Mouse (Mus musculus) retina, postnatal 7 days (tissue): ENCODE measurements around the gene 6330409D20Rik.

Experiments used
- DNase-seq: peaks from one replicate; pipeline ENCODE4 v3.0.0-alpha.2; 2012; ENCODE audit warnings: low read depth, low spot score

6330409D20Rik gene

DNA sequence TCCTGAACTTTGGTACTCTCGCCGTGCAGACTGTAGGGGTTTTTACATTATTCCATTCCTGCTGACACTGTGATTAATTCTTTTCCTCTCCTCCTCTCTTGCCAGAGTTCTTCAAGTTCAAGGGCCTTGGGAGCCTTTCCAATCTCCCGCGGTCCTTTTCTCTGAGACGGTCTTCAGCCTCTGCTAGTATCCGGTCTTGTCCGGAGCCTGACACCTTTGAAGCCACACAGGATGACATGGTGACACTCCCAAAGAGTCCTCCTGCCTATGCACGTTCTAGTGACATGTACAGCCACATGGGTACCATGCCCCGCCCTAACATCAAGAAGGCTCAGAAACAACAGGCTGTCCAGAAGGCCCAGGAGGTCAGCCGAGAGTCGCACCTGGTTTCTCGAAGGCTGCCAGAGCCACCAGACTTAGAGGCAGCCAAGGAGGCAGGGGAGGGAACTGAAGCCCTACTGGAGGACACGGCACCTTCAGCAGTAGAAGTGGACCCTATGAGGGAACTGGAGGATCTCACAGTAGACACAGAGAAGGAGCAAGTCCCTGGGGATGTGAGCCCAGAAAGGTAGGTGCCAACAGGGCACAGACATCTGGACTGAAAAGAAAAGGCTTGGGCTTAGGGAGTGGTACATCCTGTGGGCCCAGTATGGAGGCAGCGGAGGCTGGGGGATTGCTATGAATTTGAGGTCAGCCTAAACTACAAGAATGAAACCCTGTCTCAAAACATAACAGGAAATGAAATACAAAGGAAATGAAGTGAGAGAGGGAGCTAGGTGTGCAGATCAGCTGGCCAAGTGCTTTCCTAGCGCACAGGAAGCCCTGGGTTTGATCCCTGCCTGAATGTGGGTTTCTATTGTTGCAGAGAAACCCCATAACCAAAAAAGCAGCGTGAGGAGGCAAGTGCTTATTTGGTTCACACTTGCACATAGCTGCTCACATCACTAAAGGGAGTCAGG lies 15.7 kb downstream of the 6330409D20Rik start:
- DNase-seq: no peak

DNA sequence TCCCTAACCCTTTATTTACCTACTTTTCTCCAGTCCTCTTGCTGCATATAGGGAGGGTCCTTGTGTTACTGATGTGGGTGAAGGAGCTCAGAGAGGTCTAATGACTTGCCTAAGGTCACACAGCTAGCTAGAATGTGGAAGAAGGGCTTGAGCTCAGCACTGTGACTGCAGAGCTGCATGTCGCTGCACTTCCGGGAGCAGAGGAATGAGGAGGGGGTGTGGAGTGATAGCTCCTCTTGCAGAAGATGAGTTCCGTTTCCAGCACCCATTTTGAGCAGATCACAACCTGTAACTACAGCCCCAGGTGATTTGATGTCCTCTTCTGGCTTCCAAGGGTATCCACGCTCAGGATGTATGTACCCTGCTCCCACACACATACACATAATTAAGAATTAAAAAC lies 16.7 kb downstream of the 6330409D20Rik start:
- no peak for DNase-seq

GRCm38 (mm10) chr2:32722581-32722980 lies 18.2 kb downstream of the 6330409D20Rik start:
- no peak for DNase-seq

DNA sequence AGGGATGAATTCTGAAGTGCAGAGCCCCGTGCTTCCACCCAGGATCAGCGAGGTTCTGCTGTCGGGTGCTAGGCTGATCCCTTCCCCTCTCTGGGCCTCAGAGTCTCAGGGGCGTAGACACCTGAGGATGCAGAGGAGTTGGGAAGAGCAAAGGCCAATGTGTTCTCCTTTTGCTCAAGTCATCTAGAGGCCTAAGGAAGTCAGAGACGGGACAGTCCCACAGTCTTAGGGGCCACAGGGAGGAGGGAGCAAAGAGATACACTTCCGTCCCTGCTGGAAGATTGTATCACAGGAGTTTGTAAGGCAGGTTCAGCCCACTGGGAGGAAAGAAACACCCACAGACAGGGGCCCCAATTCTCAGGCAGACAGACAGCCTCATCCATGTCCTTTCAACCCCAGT lies 18.8 kb downstream of the 6330409D20Rik start:
- no peak for DNase-seq

GRCm38 (mm10) chr2:32720681-32721229 lies 20.1 kb downstream of the 6330409D20Rik start, which contains the start of gene Sh2d3c:
Gene Sh2d3c (plus strand): TSS chr2:32721055.
- no peak for DNase-seq

DNA sequence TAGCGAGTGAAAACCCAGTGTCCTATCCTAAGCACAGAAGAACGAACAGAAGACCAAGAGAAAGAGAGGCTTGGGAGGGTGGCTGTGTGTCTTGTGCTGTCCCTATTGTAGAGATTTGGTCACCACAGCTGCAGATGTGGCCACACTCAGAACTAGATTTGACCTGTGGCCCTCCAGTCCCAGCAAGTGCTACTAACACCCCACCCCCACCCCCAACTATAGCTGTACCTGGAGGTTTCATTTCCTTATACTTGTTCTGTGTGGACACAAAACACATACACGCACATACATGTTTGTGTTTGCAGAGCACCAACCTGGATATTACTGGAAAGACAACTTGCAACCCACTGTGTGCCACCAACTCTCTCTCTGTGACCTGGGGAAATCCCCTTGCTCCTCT lies 20.8 kb downstream of the 6330409D20Rik start:
- DNase-seq: no peak

- DNase-seq: no peak
Measured at GRCm38 (mm10) chr2:32718761-32719160, 22.1 kb downstream of the 6330409D20Rik start.

DNA sequence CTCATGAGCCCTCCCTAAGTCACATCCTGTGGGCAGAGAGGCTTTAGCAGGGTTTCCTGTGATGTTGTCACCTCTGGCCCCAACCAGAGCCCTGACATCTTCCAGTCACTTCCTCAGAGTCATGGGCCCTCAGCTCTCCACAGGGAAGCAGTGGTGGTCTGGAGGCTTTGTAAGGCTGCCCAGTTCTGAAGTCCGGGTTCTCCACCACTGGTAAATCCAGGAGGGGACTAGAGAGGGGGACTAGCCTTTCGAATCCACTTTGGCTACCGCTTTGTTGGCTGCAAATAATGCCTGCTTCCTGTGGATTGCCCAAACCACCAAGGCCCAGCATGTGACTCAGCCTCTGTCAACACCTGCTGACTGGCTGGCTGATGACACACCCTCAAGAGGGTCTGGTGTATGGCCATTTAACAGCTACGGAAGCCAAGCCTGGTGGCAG lies 25.8 kb downstream of the 6330409D20Rik start:
- DNase-seq: no peak

- no peak for DNase-seq
Measured at GRCm38 (mm10) chr2:32714117-32714986, 26.5 kb downstream of the 6330409D20Rik start.

- DNase-seq: peak; percentile 89
Measured at GRCm38 (mm10) chr2:32712934-32713817, 27.6 kb downstream of the 6330409D20Rik start, which contains the start of gene Cdk9. Gene Cdk9 (minus strand): TSS chr2:32713076.

DNA sequence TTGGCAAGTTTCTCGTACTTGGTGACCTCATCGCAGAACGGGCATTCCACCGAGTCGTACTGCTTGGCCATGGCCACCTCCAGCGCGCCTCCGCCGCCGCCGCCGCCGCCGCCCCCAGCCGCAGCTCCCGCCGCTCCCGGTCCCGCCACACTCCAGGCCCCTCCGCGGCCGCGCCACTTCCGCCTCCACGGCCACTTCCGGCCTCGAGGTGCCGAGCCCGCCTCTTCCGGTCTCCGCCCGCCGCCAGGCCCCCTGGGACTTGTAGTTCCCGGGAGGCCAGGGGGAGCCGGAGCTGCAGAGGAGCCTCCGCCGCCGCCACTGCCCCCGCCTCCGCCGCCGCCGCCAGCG lies 28.3 kb downstream of the 6330409D20Rik start:
- peak; percentile 89 for DNase-seq

GRCm38 (mm10) chr2:32712108-32712551 lies 28.7 kb downstream of the 6330409D20Rik start:
- no peak for DNase-seq

DNA sequence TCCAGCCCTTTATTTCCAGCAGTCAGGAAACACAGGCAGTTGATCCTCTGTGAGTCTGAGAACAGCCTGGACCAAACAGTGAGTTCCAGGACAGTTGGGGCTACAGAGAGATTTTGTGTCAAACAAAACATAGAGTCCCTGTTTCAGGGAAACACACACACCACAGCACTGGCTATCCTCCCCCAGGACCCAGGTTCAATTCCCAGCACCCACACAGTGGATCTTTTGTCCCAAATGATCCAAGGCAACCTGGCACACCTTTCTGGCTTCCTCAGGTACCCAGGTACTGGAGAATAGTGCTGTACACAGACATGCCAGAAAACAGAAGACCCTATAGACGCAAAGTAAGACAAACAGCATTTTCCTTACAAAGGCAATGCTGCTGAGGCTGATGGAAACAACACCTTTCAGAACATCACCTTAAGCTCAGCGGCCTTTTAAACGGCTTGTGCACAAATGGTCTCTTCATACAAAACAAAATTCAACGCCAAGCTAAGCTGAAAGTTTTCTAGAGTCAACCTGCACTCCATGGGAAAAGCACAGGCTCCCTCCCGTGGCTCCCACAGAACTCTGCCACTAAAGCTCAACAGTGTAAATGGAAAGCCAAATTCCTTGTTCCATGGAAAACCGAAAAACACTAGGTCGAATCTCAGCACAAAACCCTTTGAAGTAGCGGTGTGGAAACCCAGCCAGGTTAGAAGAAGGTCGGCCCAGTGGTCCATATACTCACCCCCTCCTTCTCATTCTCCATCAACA lies 29.3 kb downstream of the 6330409D20Rik start:
- no peak for DNase-seq

DNA sequence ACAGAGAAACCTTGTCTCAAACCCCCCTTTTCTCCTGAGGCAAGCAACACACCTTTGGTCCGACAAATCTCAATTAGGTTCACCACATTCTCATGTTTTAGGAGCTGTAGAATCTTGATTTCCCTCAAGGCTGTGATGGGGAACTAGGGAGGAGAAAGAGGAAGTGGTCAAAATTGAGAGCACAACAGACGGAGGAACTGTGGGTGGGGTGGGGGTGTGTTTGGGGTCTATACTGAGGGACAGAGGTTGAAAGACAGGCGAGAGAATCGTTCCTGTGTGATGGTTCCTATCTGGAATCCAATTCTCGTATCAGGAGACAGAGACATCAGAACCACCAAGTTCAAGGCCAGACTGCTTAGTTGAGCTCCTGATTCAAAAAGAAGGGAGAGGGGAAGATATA lies 30.4 kb downstream of the 6330409D20Rik start:
- no peak for DNase-seq

DNA sequence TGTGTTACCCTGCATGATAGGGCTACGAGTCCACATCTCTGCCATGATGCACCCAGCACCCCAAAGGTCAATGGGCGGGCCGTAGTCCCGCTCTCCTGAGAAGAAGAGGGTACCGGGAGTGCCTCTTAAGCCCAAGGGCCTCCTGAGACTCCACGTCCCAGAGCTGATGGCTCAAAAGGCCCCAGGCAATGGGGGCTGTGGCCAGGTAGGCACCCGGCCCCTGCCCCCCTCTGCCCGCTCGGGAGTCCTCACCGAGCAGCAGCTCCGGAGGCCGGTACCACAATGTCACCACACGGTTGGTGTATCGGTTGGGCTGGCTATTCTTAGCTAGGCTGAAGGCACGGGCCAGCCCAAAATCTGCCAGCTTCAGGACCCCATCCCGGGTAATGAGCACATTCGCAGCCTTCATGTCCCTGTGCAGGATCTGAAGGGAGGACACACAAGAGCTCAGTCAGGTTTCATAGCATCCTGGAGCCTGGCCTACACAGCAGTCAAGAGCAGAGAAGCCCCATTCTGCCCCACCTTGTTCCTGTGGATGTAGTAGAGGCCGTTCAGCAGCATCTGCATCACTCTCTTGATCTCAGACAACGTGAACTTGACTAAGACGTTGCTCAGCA lies 31.2 kb downstream of the 6330409D20Rik start:
- no peak for DNase-seq

- no peak for DNase-seq
Measured at GRCm38 (mm10) chr2:32708643-32709042, 32.2 kb downstream of the 6330409D20Rik start.

- DNase-seq: no peak
Measured at GRCm38 (mm10) chr2:32706971-32707370, 33.8 kb downstream of the 6330409D20Rik start.

DNA sequence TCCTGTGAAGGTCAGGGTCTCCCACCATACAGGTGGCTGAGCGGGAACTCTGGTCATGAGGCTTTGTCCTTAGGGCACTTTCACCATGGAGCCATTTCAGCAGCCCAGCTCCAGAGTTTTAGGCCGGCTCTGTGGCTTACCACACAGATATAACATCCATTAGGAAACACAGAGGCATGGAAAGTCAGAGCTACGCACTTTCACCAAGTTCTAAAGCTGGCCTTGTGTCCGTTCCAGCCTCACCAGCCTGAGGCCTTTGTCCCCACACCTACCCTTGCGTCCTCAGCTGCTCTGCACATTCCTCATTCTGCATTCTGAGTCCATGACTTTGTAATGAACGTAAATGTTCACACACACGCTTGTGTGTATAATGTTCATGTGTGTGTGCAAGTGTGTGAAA lies 35.8 kb downstream of the 6330409D20Rik start:
- DNase-seq: no peak

GRCm38 (mm10) chr2:32704021-32704421 lies 36.8 kb downstream of the 6330409D20Rik start, which contains the start of gene Fpgs:
Gene Fpgs (minus strand): TSS chr2:32704145.
- DNase-seq: no peak

DNA sequence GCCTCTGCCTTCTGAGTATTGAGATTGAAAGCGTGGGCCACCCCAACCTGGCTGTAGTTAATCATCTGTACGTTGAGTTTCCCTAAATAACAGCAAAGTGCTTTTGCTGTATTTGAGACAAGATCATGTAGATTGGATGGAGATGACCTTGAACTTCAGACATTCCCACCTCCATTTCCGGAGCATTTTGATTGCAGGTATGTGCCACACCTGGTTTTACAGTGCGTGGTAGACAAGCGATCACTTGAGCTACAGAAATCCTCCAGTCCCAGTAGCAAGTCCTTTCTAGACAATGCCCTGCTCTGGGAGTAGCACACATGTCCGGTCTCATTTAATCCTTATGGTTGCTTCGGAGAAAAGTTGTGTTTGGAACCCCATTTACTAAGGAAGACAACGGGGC lies 37.8 kb downstream of the 6330409D20Rik start:
- no peak for DNase-seq
